Mouse (Mus musculus): Measurements from ENCODE around the gene Hdac4.

DNA sequence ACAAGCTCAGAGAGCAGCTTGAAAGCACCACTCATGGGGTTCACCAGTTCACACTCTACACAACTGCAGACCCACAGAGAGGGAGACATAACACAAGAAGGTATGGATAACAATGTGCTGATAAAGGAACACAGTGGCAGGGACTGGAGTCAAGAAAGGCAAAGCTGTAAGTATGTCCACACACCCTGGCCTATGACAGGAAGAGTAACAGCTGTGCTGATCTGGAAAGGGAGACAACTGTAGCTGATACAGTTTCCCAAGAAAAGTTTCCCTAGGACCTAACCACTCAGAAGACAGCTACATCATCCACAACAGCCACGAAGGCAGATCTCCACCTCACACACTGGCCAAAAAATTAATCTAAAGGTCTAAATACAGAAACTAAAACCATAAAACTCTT, 68.1 kb downstream of the Hdac4 start:
- TF ChIP-seq EP300 (IDR thresholded peaks at IDR 0.05; ENCODE audit: low read depth) (no peak), CTCF (IDR thresholded peaks at IDR 0.05; ENCODE audit: low read depth) (no peak)

Measured in liver, postnatal 0 days (tissue).